Mouse (Mus musculus) heart, adult 2 months (tissue): ENCODE measurements at regions not wholly inside any gene's neighbourhood (a gene's known extent, or its start where the extent isn't known, plus 50 kb on each side); places are given as distances from the start of the nearest gene placed in this dataset.

Experiments
- DNase-seq, 2 experiments: peaks; one replicate each; pipeline ENCODE4 v3.0.0; 2021
- H3K27ac ChIP-seq: fragments of 200-600 bp; 2 replicates; pipeline ENCODE4 v1.8.1; 2022
- H3K27me3 ChIP-seq: fragments of 200-500 bp; 2 replicates; pipeline ENCODE4 v1.6.1; 2012; ENCODE audit warnings: mild to moderate bottlenecking, low read length, inconsistent platforms, mixed read lengths; ENCODE audit not compliant: control insufficient read depth, insufficient read depth
- H3K36me3 ChIP-seq: fragments of 200-500 bp; 2 replicates; pipeline ENCODE4 v1.6.1; 2012; ENCODE audit warnings: low read length, inconsistent platforms; ENCODE audit not compliant: control insufficient read depth, insufficient read depth
- H3K4me1 ChIP-seq: fragments of 200-500 bp; 2 replicates; pipeline ENCODE4 v1.6.1; 2011; ENCODE audit warnings: low read length; ENCODE audit not compliant: control insufficient read depth, insufficient read depth
- H3K4me3 ChIP-seq: fragments of 200-600 bp; 2 replicates; pipeline ENCODE4 v1.8.1; 2022
- H3K79me2 ChIP-seq: fragments of 200-500 bp; replicated peaks from 2 replicates; pipeline ENCODE4 v1.6.1; 2012; ENCODE audit warnings: mild to moderate bottlenecking, inconsistent platforms, low read length, moderate library complexity, mixed read lengths; ENCODE audit not compliant: control insufficient read depth, insufficient read depth
- H3K9ac ChIP-seq: fragments of 200-500 bp; 2 replicates; pipeline ENCODE4 v1.6.1; 2012; ENCODE audit warnings: low read depth, mild to moderate bottlenecking, control low read depth, inconsistent platforms, low read length, mixed read lengths
- CTCF ChIP-seq: fragments of 200-600 bp; IDR thresholded peaks from 2 replicates; pipeline ENCODE4 v1.8.1; 2022; ENCODE audit warnings: antibody characterized with exemption, mild to moderate bottlenecking, moderate library complexity
- EP300 ChIP-seq: fragments of 200-500 bp; IDR thresholded peaks from 2 replicates; pipeline ENCODE4 v1.6.1; 2011; ENCODE audit warnings: low read depth, low read length, control low read depth; ENCODE audit not compliant: insufficient read depth
- POLR2A ChIP-seq: fragments of 200-500 bp; IDR thresholded peaks from 2 replicates; pipeline ENCODE4 v1.6.1; 2011; ENCODE audit warnings: mild to moderate bottlenecking, low read depth, low read length, control low read depth; ENCODE audit not compliant: insufficient read depth
- WGBS: fragments of 180-500 bp; shearing (Covaris S2); methylation state at CpG from one replicate; pipeline ENCODE4 v1.1.7; 2018; 5-methylcytosine and 5-hydroxymethylcytosine counted together
- intact Hi-C: fragments of 180-260 bp; cut with DNase I; formaldehyde crosslinking; loops from one replicate; pipeline ENCODE4 v1.15.1; 2025

DNA sequence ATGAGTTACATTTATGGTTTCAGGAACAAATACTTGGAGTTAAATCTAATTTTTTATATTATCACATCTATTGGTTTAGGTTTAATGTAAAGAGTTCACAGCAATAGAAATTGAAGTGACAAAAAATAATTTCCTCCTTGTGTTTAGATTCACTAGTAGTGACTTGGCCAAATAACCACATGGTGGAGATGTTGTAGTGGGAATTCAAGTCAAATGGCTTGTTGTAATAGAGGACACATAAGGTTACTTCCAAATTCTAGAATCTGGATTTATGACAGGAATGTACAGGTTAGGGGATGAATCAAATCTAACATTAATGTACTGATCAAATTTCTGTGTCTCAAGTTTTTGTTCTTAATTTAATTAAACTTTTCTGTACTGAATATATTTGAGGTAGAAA is 526.4 kb upstream of the Klhl1 start:
- Histone ChIP-seq H3K36me3 (no peaks in the 10 kb centered on the region), H3K27me3 (no peaks in the 10 kb centered on the region), H3K27ac (no peak overlapping the region), H3K4me3 (no peak overlapping the region), H3K79me2 (no peaks in the 10 kb centered on the region), H3K9ac (no peak overlapping the region), H3K4me1 (no peaks in the 10 kb centered on the region)
- intact Hi-C loops: no loop called here
- no peak for TF ChIP-seq EP300
- TF ChIP-seq POLR2A: no peak
- peak; percentile 28 for TF ChIP-seq CTCF
- no peak for DNase-seq

DNA sequence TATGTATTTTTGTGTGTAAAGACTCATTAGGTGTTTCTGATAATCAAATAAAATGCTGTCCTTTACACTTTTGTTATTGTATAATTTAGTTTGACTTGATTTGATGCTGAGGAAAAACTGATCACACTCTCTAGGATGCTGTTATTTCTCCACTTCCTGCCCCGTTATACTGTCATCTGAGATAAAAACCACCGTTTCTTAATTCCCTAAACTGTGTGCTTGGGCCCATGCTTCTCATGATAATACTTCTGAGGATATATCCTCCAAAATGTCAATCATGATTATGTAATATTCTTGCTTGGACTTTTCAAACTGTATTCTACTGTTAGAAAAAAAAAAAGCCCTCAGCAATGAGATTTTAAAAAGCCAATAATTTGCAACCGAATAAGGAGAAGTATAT is 520.9 kb upstream of the Klhl1 start:
- H3K4me3 ChIP-seq: no peak overlapping the region
- H3K36me3 ChIP-seq: no peaks in the 10 kb centered on the region
- intact Hi-C loops: no loop called here
- no peak overlapping the region for H3K9ac ChIP-seq
- no peaks in the 10 kb centered on the region for H3K79me2 ChIP-seq
- no peaks in the 10 kb centered on the region for H3K4me1 ChIP-seq
- 53% methylated on average over 3 of the region's 3 CpGs for WGBS
- TF ChIP-seq EP300 (no peak), CTCF (no peak), POLR2A (no peak)
- no peak for DNase-seq
- H3K27ac ChIP-seq: no peak overlapping the region
- H3K27me3 ChIP-seq: no peaks in the 10 kb centered on the region

DNA sequence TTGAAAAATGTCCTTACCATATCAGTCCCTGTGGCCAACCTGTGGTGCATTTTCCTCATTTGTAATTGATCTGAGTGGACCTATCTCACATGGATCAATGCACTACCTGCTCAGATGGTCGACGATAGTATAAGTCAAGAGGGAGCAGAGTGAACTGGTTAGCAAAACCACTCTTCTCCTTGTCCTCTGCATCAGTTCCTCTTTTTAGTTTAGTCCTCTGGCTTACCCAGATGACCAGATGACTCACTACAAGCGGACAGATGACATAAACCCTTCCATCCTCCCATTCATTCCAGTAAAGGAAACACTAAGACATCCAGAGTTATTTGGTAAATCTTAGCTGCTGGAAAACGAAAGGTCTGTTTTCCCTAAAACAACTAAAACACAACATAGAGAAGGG is 509.6 kb upstream of the Klhl1 start:
- Histone ChIP-seq H3K4me1 (no peaks in the 10 kb centered on the region), H3K27ac (no peak overlapping the region), H3K79me2 (no peaks in the 10 kb centered on the region), H3K36me3 (no peaks in the 10 kb centered on the region), H3K27me3 (no peaks in the 10 kb centered on the region), H3K4me3 (no peak overlapping the region), H3K9ac (no peak overlapping the region)
- DNase-seq: no peak
- WGBS: 64% methylated on average over 4 of the region's 4 CpGs
- intact Hi-C loops: no loop called here
- TF ChIP-seq EP300 (no peak), POLR2A (no peak), CTCF (no peak)

DNA sequence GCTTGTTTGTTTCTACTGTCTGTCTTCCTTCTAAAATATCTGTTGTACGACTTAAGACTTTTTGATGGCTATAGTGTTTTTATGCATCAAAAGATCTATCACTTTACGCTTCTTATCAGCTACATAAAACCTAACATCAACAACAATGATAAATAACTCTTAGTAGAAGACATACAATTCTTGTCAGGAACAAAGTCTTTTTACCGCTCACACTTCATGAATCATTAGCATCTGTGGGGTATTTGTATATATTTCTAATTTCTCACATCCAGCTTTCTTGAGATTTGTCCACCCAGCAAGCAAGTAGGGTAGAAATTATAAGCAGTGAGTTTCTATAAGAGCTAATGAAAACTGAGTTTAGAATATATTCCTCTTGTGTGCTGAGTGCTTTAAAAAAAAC is 487.4 kb upstream of the Klhl1 start:
- Histone ChIP-seq H3K36me3 (no peaks in the 10 kb centered on the region), H3K79me2 (no peaks in the 10 kb centered on the region), H3K4me3 (no peak overlapping the region), H3K4me1 (no peaks in the 10 kb centered on the region), H3K27me3 (no peaks in the 10 kb centered on the region), H3K27ac (no peak overlapping the region), H3K9ac (no peak overlapping the region)
- DNase-seq: no peak
- 89% methylated on average over 3 of the region's 3 CpGs for WGBS
- TF ChIP-seq POLR2A: no peak
- no peak for TF ChIP-seq EP300
- TF ChIP-seq CTCF: no peak
- intact Hi-C loops: no loop called here

DNA sequence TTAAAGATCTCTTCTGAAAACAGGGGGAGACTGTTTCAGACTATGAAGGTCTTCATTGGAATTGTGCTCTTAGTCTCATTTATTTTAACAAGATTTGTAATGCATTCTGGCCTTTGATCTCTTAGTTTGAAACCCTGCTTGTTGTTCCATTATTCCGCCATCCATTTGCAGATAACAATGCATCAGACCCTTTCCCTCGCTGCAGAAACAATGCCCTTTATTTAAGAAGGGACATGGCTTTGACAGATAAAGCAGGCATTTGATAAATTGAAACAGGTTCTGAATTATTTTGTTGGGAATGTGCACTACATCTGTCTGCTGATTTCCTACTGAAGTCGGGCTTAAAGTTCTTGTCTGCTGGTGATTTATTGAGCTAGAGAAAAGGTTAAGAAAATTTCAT is 476.2 kb upstream of the Klhl1 start:
- Histone ChIP-seq H3K4me3 (no peak overlapping the region), H3K79me2 (no peaks in the 10 kb centered on the region), H3K27ac (no peak overlapping the region), H3K27me3 (no peaks in the 10 kb centered on the region), H3K4me1 (no peaks in the 10 kb centered on the region), H3K36me3 (no peaks in the 10 kb centered on the region), H3K9ac (no peak overlapping the region)
- intact Hi-C loops: no loop called here
- WGBS: 27% methylated on average over 3 of the region's 3 CpGs
- TF ChIP-seq EP300: no peak
- no peak for TF ChIP-seq CTCF
- no peak for TF ChIP-seq POLR2A
- DNase-seq: no peak

DNA sequence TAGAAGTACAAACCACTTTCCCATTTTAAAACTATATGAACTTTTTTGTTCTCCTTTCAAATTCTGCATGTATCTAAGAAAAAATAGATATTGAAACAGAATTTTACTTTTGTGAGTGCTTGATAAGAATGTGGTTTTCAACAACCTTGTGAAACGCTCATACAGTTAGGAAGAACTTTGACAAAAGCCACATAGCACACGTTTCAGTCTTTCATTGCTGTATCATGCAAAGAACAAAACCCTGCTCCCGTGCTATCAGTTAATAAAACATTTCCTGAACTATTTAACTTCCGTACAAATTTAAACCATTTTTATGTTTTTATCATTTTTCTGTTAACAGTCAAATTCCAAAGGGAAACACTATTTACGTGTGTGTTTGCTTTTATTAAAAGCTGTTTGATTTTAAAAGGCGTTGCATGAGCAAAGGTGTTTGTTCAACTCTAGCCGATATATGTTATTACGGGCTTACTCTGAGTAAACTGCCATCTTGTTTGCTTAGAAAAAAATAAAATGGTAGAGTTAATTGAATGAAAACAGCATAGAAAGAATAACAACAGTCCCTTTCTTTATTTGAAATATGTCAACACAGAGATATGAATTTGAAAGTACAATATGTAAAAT is 471.8 kb upstream of the Klhl1 start:
- H3K4me3 ChIP-seq: no peak overlapping the region
- no peaks in the 10 kb centered on the region for H3K4me1 ChIP-seq
- WGBS: 58% methylated on average over 8 of the region's 8 CpGs
- H3K27me3 ChIP-seq: no peaks in the 10 kb centered on the region
- H3K27ac ChIP-seq: no peak overlapping the region
- no peaks in the 10 kb centered on the region for H3K36me3 ChIP-seq
- DNase-seq: no peak
- no peak for TF ChIP-seq POLR2A
- no peak for TF ChIP-seq EP300
- TF ChIP-seq CTCF: no peak
- H3K9ac ChIP-seq: no peak overlapping the region
- intact Hi-C loops: no loop called here
- no peaks in the 10 kb centered on the region for H3K79me2 ChIP-seq
